Mouse (Mus musculus) ES-Bruce4 (cell line): ENCODE measurements at regions not wholly inside any gene's neighbourhood (a gene's known extent, or its start where the extent isn't known, plus 50 kb on each side); places are given as distances from the start of the nearest gene placed in this dataset.

Experiments
- CTCF ChIP-seq: IDR thresholded peaks from one replicate; pipeline ENCODE4 v1.8.1; 2011; ENCODE audit warnings: low read depth, low read length
- EP300 ChIP-seq: IDR thresholded peaks from 2 replicates; pipeline ENCODE4 v1.6.1; 2011; ENCODE audit warnings: low read depth, low read length; ENCODE audit not compliant: insufficient read depth
- POLR2A ChIP-seq: IDR thresholded peaks from one replicate; pipeline ENCODE4 v1.8.1; 2011; ENCODE audit warnings: low read length; ENCODE audit not compliant: insufficient read depth

GRCm38 (mm10) chr5:51906315-51907109 lies 283.8 kb downstream of the Dhx15 start:
- TF ChIP-seq CTCF: no peak
- TF ChIP-seq POLR2A: no peak
- no peak for TF ChIP-seq EP300
